Mouse (Mus musculus): ENCODE data around the gene Brpf1. TPM values are rescaled to one million over a fixed set of nuclear protein-coding genes. Genes with fewer than 3 reads are reported as not detected.

The Brpf1 gene
- total RNA-seq, 4 experiments from 2014 or later: 19.5 to 32.3 (median 29.5) TPM

DNA sequence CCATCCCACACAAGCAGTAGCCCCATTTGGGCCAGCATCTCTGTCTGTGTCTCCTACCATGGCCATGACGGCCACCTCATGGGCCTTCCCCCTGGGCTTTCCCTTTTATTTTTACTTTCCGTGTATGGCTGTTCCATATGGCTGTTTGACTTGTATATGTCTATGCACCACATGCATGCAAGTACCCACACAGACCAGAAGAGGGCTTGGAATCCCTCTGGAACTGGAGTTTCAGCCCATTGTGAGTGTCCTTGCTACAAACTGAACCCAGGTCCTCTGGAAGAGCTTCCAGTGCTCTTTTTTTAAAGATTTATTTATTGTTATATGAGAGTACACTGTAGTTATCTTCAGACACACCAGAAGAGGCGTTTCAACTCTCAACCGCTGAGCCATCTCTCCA lies 54.5 kb downstream of the Brpf1 start:
- DNase-seq: no peak

DNA sequence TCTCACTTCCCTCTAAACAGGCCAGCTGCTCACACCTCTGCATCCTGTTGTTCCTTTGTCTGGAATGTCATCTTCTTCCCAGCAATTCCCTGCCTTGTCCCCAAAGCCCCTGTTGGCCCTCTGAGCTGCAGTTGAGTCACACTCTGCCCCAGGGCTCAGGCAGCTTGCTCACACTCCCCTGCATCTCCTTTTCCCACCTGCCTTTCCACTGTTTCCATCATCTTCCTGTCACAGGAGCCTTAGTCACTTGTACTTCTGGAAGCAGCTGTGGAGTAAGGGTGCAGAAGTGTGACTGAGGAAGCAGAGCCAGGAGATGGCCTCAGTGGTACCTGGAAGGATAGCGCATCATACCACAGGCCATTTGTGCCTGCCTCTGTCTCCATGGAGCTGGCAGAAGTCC lies 55.3 kb downstream of the Brpf1 start:
- DNase-seq: no peak

DNA sequence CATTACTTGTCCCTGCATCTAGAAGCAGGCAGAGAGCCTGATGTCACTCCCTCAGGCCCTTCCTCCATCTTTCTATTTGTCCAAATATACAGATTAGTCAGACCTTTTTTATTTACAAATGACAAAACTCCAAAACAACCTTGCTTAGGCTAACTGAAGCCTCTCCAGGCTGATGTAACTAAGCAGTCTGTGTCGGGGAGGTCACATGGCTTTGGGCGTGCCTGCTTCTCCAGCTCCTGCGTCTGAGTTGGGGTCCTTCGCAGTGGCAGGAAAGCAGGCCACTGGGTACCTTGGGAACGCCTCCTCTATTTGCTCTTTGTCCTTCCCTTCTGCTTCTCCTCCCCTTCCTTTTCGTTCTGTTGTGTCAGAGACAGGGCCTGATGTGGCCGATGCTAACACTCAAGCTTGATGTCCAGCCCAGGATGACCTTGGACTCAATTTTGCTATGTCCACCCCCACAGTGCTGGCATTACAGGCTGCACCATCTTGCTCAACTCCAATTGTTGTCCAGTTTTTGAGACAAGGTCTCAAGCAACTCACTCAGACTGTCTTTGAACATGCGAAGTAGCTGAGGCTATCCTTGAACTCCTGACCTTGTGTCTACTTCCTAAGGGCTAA lies 57.7 kb downstream of the Brpf1 start:
- DNase-seq: peak; percentile 69

DNA sequence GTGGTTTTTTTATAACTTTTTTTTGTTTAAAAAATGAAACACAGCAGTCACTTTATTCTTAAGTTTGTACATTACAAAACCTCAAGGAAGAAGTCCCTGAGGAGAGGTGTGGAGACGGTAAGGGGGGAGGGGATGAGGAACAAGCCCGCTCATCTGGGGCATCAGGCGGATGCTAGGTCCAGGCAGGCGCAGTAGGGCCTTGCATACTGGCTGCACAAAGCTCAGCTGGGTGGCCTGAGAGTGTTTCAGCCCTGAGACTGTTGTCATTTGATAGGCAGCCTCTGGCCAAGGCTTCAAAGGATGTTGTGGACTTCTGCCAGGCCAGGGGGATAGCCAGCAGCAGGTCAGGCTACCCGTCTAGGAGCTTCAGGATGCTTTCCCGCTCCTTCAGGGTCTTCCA lies 59.7 kb downstream of the Brpf1 start:
- DNase-seq: no peak

DNA sequence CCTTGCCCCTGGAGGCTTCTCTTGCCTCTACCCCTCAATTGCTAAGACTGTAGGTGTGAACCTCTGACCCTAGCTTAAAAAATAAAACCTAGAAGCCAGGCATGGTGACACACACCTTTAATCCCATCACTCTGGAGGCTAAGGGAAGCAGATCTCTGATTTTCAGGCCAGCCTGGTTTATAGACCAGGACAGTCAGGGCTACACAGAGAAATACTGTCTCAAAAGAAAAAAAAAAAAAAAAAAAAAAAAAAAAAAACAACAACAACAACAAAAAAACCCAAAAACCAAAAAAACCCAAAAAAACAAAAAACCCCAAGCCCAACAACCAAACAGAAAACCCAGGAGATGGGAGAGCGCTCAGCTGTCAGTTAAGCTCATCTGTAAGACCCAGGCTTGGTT lies 60.6 kb downstream of the Brpf1 start:
- no peak for DNase-seq

DNA sequence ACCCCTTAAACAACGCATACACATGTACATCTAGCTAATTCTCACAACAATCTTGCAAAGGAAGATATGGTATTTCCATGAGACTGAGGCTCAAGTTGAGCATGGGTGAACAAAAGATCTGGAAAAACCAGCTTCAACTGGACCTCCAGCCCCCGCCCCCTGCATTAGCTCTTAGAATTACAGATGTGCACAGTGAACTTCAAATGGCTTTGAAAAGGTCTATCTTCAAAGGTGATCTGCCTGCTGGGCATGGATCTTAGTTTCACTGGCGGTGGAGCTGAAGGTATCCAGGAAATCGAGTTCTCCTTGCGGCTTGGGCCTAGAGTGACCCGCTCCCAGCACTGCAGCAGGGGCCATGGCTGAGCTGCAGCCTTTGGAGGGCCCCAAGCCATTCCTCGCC lies 61.2 kb downstream of the Brpf1 start:
- no peak for DNase-seq

DNA sequence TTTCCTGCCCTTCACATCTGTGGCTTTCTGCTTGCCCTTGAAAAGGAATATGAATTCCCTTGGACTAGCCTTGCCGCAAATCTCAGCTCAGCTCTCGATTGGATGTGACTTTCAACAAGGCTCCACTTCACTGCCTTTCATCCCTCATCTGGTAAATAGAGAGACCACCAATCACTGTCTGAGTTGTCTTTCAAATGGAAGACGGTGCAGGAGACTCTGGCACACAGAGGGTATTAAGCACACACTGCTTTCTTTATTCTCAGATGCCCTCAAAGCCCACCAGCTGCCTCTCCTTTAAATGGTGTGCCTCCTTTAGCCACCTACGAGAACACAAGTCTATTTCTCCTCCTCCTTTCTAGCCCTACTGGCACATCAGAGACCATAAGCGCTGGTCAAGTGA lies 61.6 kb downstream of the Brpf1 start:
- no peak for DNase-seq

DNA sequence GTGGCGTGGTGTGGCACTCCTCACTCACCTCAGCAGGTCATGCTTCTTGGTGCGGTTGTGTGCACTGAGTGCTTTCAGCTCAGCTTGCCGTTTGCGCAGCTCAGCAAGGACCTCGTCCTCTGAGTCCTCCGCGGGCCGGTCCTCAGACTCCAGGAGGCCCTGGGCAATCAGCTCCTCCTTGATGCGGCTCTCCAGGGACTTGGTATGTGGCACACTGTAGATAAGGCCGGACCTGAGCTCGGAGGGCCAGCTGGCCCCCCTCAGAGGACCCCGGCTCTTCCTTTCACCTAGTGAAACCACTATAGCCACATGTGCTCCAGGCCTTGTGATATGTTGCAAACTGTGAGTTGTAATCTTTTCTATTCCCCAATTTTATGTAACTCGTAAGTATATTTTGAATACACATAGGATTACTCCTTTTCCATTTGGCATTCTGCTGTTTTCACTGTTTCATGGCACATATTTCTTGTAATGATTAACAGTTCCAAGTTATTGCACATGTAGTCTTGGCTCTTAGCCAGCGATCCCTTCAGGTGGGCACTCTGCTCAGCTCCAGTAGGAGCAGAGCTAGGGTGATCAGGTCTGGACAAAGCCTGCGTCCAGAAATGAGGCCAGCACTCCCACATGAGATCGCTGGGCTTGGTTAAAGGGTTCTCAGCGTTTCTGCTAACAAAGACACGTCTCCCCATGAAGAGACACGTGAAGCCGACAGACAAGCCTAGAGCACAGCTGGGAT lies 63.4 kb downstream of the Brpf1 start:
- DNase-seq: no peak

DNA sequence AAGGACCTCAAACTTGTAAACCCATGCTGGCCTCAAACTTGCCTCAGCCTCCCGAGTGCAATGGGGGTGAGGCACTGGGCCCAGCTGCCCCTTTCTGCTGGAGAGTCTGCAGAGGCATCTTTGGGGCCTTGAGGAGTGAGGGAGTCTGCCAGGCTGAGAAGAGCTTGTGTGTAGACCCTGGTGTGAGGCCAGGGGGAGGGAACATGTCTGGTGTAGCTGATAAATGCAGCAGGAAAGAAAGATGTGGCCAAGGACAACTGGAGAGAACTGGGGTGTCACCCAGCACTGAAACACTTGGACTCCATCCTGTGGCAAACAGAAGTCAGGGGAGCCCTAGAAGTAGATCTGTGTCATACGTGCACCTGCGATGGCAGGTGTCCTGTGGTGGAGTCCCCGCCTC lies 66.6 kb downstream of the Brpf1 start:
- DNase-seq: no peak

Other genes starting within 250 kb of the Brpf1 start
- gene Setd5, start 229.8 kb upstream of the Brpf1 start, total RNA-seq (2022): 100 to 1,000 TPM in 2 of 4 experiments, 10 to 100 TPM in 2; 88.7 to 146 (median 108) TPM
- 1 to 10 TPM; 5.2 to 8.5 (median 6.6) TPM for gene Lhfpl4, start 111.8 kb upstream of the Brpf1 start, total RNA-seq (2022)
- gene Mtmr14, start 69.3 kb upstream of the Brpf1 start, total RNA-seq (2022): 10 to 100 TPM; 19.6 to 24.8 (median 23.1) TPM
- 1 to 10 TPM; 4.4 to 8.6 (median 5.8) TPM for gene Cpne9, start 24.8 kb upstream of the Brpf1 start, total RNA-seq (2022)
- gene Ogg1, start 19.8 kb downstream of the Brpf1 start, total RNA-seq (2022): 10 to 100 TPM; 14.4 to 21.7 (median 17.1) TPM
- 10 to 100 TPM; 50.1 to 74.6 (median 64.6) TPM for gene Camk1, start 36.8 kb downstream of the Brpf1 start, total RNA-seq (2022)
- gene Tada3, start 70.7 kb downstream of the Brpf1 start, total RNA-seq (2022): 10 to 100 TPM; 39.3 to 47.1 (median 43.4) TPM
- gene Arpc4, start 71.0 kb downstream of the Brpf1 start, total RNA-seq (2022): 100 to 1,000 TPM; 199 to 228 (median 204) TPM
- gene Ttll3, start 82.1 kb downstream of the Brpf1 start, total RNA-seq (2022): 1 to 10 TPM; 2.6 to 7.4 (median 3.9) TPM
- gene Rpusd3, start 112.2 kb downstream of the Brpf1 start, total RNA-seq (2022): 10 to 100 TPM in 3 of 4 experiments, 1 to 10 TPM in 1; 7.6 to 13.8 (median 11.6) TPM
- 100 to 1,000 TPM; 185 to 405 (median 283) TPM for gene Cidec, start 128.6 kb downstream of the Brpf1 start, total RNA-seq (2022)
- 10 to 100 TPM; 40.6 to 52.5 (median 46.4) TPM for gene Jagn1, start 135.4 kb downstream of the Brpf1 start, total RNA-seq (2022)
- 1 to 10 TPM in 3 of 4 experiments, under 1 TPM in 1; 0.74 to 1.9 (median 1.1) TPM for gene Il17re, start 151.3 kb downstream of the Brpf1 start, total RNA-seq (2022)
- 10 to 100 TPM; 17.5 to 29.1 (median 24.0) TPM for gene Il17rc, start 164.3 kb downstream of the Brpf1 start, total RNA-seq (2022)
- 10 to 100 TPM; 60.8 to 69.9 (median 67.4) TPM for gene Creld1, start 176.2 kb downstream of the Brpf1 start, total RNA-seq (2022)
- under 1 TPM; 0.20 to 0.40 (median 0.31) TPM for gene Prrt3, start 194.8 kb downstream of the Brpf1 start, total RNA-seq (2022)
- gene Emc3, start 224.5 kb downstream of the Brpf1 start, total RNA-seq (2022): 100 to 1,000 TPM in 1 of 4 experiments, 10 to 100 TPM in 3; 81.3 to 119 (median 96.3) TPM
- gene Fancd2, start 224.5 kb downstream of the Brpf1 start, total RNA-seq (2022): 1 to 10 TPM in 2 of 4 experiments, under 1 TPM in 2; 0.35 to 2.0 (median 0.88) TPM